Mouse (Mus musculus): ENCODE measurements around the gene Sun5. TPM values are rescaled to one million over a fixed set of nuclear protein-coding genes. Genes with fewer than 3 reads are reported as not detected.

Gene Sun5
- total RNA-seq, 2 experiments from 2014 or later = not detected

DNA sequence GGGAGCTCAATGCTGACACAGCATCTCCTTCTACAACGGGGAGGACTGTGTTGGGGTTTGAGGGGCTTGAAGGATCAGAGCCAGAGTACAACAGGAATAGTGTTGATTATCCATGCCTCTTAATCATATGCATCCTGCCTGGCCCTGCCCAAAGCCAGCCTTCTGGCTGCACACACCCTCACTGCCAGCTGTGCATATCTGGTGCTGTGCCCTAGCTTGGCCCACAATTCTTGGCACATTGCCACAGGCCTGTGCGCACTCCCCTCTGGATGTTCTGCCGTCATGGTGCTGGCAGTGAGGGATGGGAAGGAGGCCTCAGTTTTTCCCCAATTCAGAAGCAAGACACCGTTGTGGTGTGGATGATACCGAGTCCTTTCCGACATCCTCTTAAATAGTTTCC is 46.3 kb downstream of the Sun5 start:
- intact Hi-C loops (cut with DNase I) = no loop called here
- DNase-seq = no peak

DNA sequence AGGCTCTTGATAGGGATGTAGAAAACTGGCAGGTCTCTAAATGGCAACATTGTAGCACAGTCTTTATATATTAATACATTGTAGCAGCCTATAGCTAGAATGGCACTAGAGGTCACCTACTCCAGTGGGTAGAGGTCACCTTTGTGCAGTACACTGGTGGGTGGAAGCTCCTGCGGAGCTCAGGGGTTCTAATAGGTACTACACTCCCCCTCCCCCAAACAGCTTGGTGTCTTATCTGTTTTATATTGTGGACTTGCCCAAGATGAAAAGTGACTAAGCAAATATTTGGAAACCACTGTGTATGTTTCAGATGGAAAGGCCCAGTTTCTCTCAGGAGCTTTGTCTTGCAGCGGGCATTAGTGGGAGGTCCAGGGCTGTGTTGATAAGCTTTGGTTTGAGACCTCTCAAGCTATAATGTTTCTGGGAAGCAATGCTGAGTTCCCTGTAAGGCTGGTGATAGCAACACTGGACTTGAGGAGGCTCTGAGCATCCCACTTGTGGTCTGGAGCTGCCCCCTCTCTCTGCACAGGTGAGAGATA is 48.8 kb downstream of the Sun5 start:
- DNase-seq = no peak
- intact Hi-C loops (cut with DNase I) = no loop called here

GRCm38 (mm10) chr2:153809921-153810320 is 61.0 kb downstream of the Sun5 start:
- DNase-seq = no peak
- intact Hi-C loops (cut with DNase I) = loop anchor here (5.0 kb wide), 2 partner anchors 42 to 117 kb away; no protein-coding TSS in a partner anchor

GRCm38 (mm10) chr2:153808841-153809240 is 62.0 kb downstream of the Sun5 start:
- intact Hi-C loops (cut with DNase I) = loop anchor here (5.0 kb wide), 2 partner anchors 43 to 118 kb away; no protein-coding TSS in a partner anchor
- no peak for DNase-seq

- no peak for DNase-seq
- intact Hi-C loops (cut with DNase I) = loop anchor here (5.0 kb wide), 2 partner anchors 44 to 119 kb away; no protein-coding TSS in a partner anchor
Observed at GRCm38 (mm10) chr2:153808146-153808545, 62.7 kb downstream of the Sun5 start.

GRCm38 (mm10) chr2:153807464-153807863 is 63.4 kb downstream of the Sun5 start:
- intact Hi-C loops (cut with DNase I) = loop anchor here (5.0 kb wide), 2 partner anchors 45 to 120 kb away; no protein-coding TSS in a partner anchor
- peak; percentile 20 to 31 for DNase-seq

Other genes starting within 250 kb of the Sun5 start
- 10 to 100 TPM in 1 of 2 experiments, 1 to 10 TPM in 1; 9.9 to 10.3 TPM for gene Commd7, start 238.3 kb downstream of the Sun5 start, total RNA-seq (2021)
- under 1 TPM; 0.35 to 0.56 TPM for gene Dnmt3b, start 221.6 kb downstream of the Sun5 start, total RNA-seq (2021)
- gene Dnmt3c, start 174.4 kb downstream of the Sun5 start, total RNA-seq (2021) = not detected
- 10 to 100 TPM; 34.7 to 35.9 TPM for gene Mapre1, start 129.8 kb downstream of the Sun5 start, total RNA-seq (2021)
- gene Efcab8, start 91.2 kb downstream of the Sun5 start, total RNA-seq (2021) = not detected
- gene Bpifb2, start 4.0 kb upstream of the Sun5 start, total RNA-seq (2021) = not detected
- gene Bpifb6, start 29.3 kb upstream of the Sun5 start, total RNA-seq (2021) = not detected
- not detected for gene Bpifb3, start 47.1 kb upstream of the Sun5 start, total RNA-seq (2021)
- gene Bpifb4, start 67.1 kb upstream of the Sun5 start, total RNA-seq (2021) = not detected
- gene Bpifa6, start 103.9 kb upstream of the Sun5 start, total RNA-seq (2021) = not detected
- gene Bpifa2, start 137.2 kb upstream of the Sun5 start, total RNA-seq (2021) = not detected

Data from gastrocnemius, postnatal 36 days (tissue).